ENCODE assay signal across 13 mouse cellular contexts in the genomic region with DNA sequence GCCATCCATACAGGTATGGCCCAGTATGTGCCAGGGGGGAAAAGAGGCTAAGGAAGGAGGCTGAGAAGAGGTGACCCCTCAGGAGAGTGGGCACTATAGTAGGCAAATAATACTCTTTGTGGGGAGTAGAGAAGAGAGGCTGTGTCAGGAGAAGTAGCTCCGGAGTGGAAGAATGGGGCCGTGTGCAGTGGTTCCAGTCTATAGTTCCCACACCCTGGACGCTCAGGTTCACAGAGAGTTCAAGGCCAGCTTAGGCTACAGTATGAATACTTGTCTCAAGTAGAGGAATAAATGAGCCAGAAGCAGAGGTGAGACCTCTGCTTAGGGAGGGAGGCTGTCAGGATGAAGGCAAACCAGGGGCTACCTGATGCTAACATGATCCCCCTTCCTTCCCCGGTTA. TPM values are rescaled to one million over a fixed set of nuclear protein-coding genes. Genes with fewer than 3 reads are reported as not detected.
DNase-seq lines count a peak whose midpoint lies in the region; ATAC-seq and TF ChIP-seq lines count a peak whose summit lies in the region.
"Had no signal": no experiment of that assay in that cellular context is flagged by ENCODE, and none has a peak within 500 bp of the region (broad histone marks: within the 10 kb centered on the region; RNA-seq: fewer than 3 reads in every experiment).

No protein-coding gene starts in this region.

- no peak for DNase-seq in kidney, postnatal 25 days
- DNase-seq in left cerebral cortex, adult 2 months (ENCODE audit: extremely low spot score in 1 of 2, low spot score in 2 of 2), result no peak
- DNase-seq: cerebellum, adult 9-11 months; gastrocnemius, postnatal 25 days; thymus, postnatal 14 days had no signal

- peaks cover 24% of the 10 kb centered on the region for H3K36me3 ChIP-seq in forebrain, embryonic 13.5 days (ENCODE audit: poor library complexity, severe bottlenecking)
- peaks cover 15% of the 10 kb centered on the region for H3K36me3 ChIP-seq in forebrain, embryonic 15.5 days
- peaks cover under 1% of the 10 kb centered on the region; the same call in 1 of the 2 replicates for H3K36me3 ChIP-seq in kidney, embryonic 15.5 days
- H3K36me3 ChIP-seq in midbrain, embryonic 13.5 days, result peaks cover 19% of the 10 kb centered on the region
- H3K36me3 ChIP-seq in midbrain, embryonic 15.5 days (replicated peaks), result peaks cover 3% of the 10 kb centered on the region; the same call in 1 of the 2 replicates
- no peaks in the 10 kb centered on the region for H3K36me3 ChIP-seq in stomach, embryonic 15.5 days

- H3K4me2 ChIP-seq in forebrain, embryonic 13.5 days, result no peak overlapping the region
- no peak overlapping the region for H3K4me2 ChIP-seq in forebrain, embryonic 15.5 days (replicated peaks)
- peak overlapping the region; percentile 80 for H3K4me2 ChIP-seq in kidney, embryonic 15.5 days
- H3K4me2 ChIP-seq in midbrain, embryonic 13.5 days (replicated peaks), result peak overlapping the region; percentile 83; the same call in 1 of the 2 replicates
- H3K4me2 ChIP-seq in midbrain, embryonic 15.5 days, result no peak overlapping the region
- peak overlapping the region; percentile 82 for H3K4me2 ChIP-seq in stomach, embryonic 15.5 days

- no peak overlapping the region for H3K9ac ChIP-seq in forebrain, embryonic 13.5 days
- no peak overlapping the region for H3K9ac ChIP-seq in forebrain, embryonic 15.5 days (replicated peaks)
- no peak overlapping the region for H3K9ac ChIP-seq in kidney, embryonic 15.5 days
- no peak overlapping the region for H3K9ac ChIP-seq in midbrain, embryonic 13.5 days (replicated peaks)
- H3K9ac ChIP-seq in midbrain, embryonic 15.5 days, result no peak overlapping the region
- no peak overlapping the region for H3K9ac ChIP-seq in stomach, embryonic 15.5 days

- ATAC-seq in forebrain, embryonic 13.5 days, result no peak
- ATAC-seq in forebrain, embryonic 15.5 days (replicated peaks), result no peak
- no peak for ATAC-seq in kidney, embryonic 15.5 days (replicated peaks; ENCODE audit: low FRiP score)
- no peak for ATAC-seq in midbrain, embryonic 13.5 days
- ATAC-seq in midbrain, embryonic 15.5 days (replicated peaks), result no peak
- no peak for ATAC-seq in stomach, embryonic 15.5 days (ENCODE audit: insufficient read depth, low FRiP score, low read depth)

- 43% methylated on average over 4 of the region's 4 CpGs for WGBS in forebrain, embryonic 13.5 days
- WGBS in forebrain, embryonic 15.5 days, result 56% methylated on average over 4 of the region's 4 CpGs
- 54% methylated on average over 4 of the region's 4 CpGs for WGBS in kidney, embryonic 15.5 days
- 56% methylated on average over 4 of the region's 4 CpGs for WGBS in midbrain, embryonic 13.5 days
- WGBS in midbrain, embryonic 15.5 days, result 60% methylated on average over 4 of the region's 4 CpGs
- WGBS in stomach, embryonic 15.5 days, result 45% methylated on average over 4 of the region's 4 CpGs

- TF ChIP-seq CTCF in left cerebral cortex, adult 2 months (IDR thresholded peaks at IDR 0.05), result no peak

- H3K4me1 ChIP-seq in forebrain, embryonic 13.5 days, result peaks cover 51% of the 10 kb centered on the region
- H3K4me1 ChIP-seq in forebrain, embryonic 15.5 days, result peaks cover 46% of the 10 kb centered on the region
- peaks cover 64% of the 10 kb centered on the region for H3K4me1 ChIP-seq in kidney, embryonic 15.5 days
- peaks cover 51% of the 10 kb centered on the region for H3K4me1 ChIP-seq in midbrain, embryonic 13.5 days (replicated peaks)
- peaks cover 46% of the 10 kb centered on the region for H3K4me1 ChIP-seq in midbrain, embryonic 15.5 days
- H3K4me1 ChIP-seq in stomach, embryonic 15.5 days, result peaks cover 37% of the 10 kb centered on the region

- H3K27me3 ChIP-seq in forebrain, embryonic 13.5 days, result no peaks in the 10 kb centered on the region
- no peaks in the 10 kb centered on the region for H3K27me3 ChIP-seq in forebrain, embryonic 15.5 days
- peaks cover 13% of the 10 kb centered on the region for H3K27me3 ChIP-seq in kidney, embryonic 15.5 days
- H3K27me3 ChIP-seq in midbrain, embryonic 13.5 days, result no peaks in the 10 kb centered on the region
- H3K27me3 ChIP-seq in midbrain, embryonic 15.5 days (replicated peaks), result no peaks in the 10 kb centered on the region
- H3K27me3 ChIP-seq in stomach, embryonic 15.5 days (replicated peaks), result no peaks in the 10 kb centered on the region

- H3K9me3 ChIP-seq in forebrain, embryonic 13.5 days (replicated peaks), result no peaks in the 10 kb centered on the region
- H3K9me3 ChIP-seq in forebrain, embryonic 15.5 days, result no peaks in the 10 kb centered on the region
- no peaks in the 10 kb centered on the region for H3K9me3 ChIP-seq in kidney, embryonic 15.5 days (replicated peaks)
- H3K9me3 ChIP-seq in midbrain, embryonic 13.5 days, result no peaks in the 10 kb centered on the region
- no peaks in the 10 kb centered on the region for H3K9me3 ChIP-seq in midbrain, embryonic 15.5 days
- no peaks in the 10 kb centered on the region for H3K9me3 ChIP-seq in stomach, embryonic 15.5 days

- intact Hi-C loops in left cerebral cortex, adult 2 months (cut with DNase I), result loop anchor here (2.0 kb wide), 1 partner anchor 14 kb away; no protein-coding TSS in a partner anchor

- no peak overlapping the region for H3K27ac ChIP-seq in forebrain, embryonic 13.5 days
- H3K27ac ChIP-seq in forebrain, embryonic 15.5 days (replicated peaks), result no peak overlapping the region
- H3K27ac ChIP-seq in kidney, embryonic 15.5 days, result peak overlapping the region; percentile 77
- H3K27ac ChIP-seq in midbrain, embryonic 13.5 days, result no peak overlapping the region
- H3K27ac ChIP-seq in midbrain, embryonic 15.5 days, result no peak overlapping the region
- peak overlapping the region; percentile 60 for H3K27ac ChIP-seq in stomach, embryonic 15.5 days
- H3K27ac ChIP-seq in left cerebral cortex, adult 2 months, result no peak overlapping the region
- H3K27ac ChIP-seq: macrophage had no signal

- H3K4me3 ChIP-seq in forebrain, embryonic 13.5 days, result 0 out of 2 replicates have a peak overlapping the region, but pooled peaks have one; percentile 70
- H3K4me3 ChIP-seq in forebrain, embryonic 15.5 days, result no peak overlapping the region
- H3K4me3 ChIP-seq in kidney, embryonic 15.5 days (replicated peaks), result peak overlapping the region; percentile 45
- H3K4me3 ChIP-seq in midbrain, embryonic 13.5 days (replicated peaks), result no peak overlapping the region
- H3K4me3 ChIP-seq in midbrain, embryonic 15.5 days, result no peak overlapping the region
- peak overlapping the region; percentile 46 for H3K4me3 ChIP-seq in stomach, embryonic 15.5 days (replicated peaks)
- H3K4me3 ChIP-seq in left cerebral cortex, adult 2 months, result no peak overlapping the region

RNA-seq across cellular contexts. Expression of a gene that starts 0.4 kb away (rescaled TPM):
- polyA plus RNA-seq in forebrain, embryonic 13.5 days (2015; fragmentation: Nextera tagmentation; extraction: Ambion mirVana), result 2.8 and 3.1 TPM in 2 replicates
- 1.1 and 1.8 TPM in 2 replicates for polyA plus RNA-seq in forebrain, embryonic 15.5 days (2015; fragmentation: Nextera tagmentation; extraction: Ambion mirVana)
- polyA plus RNA-seq in kidney, embryonic 15.5 days (2015; fragmentation: Nextera tagmentation; extraction: Ambion mirVana), result 12.0 and 12.3 TPM in 2 replicates
- polyA plus RNA-seq in midbrain, embryonic 13.5 days (2015; fragmentation: Nextera tagmentation; extraction: Ambion mirVana), result 3.2 and 3.4 TPM in 2 replicates
- 0.93 and 1.3 TPM in 2 replicates for polyA plus RNA-seq in midbrain, embryonic 15.5 days (2015; fragmentation: Nextera tagmentation; extraction: Ambion mirVana)
- polyA plus RNA-seq in stomach, embryonic 15.5 days (2015; fragmentation: Nextera tagmentation; extraction: Ambion mirVana), result 64.2 and 89.1 TPM in 2 replicates
- under 1 TPM; 0.29 to 0.33 TPM for total RNA-seq in left cerebral cortex, adult 2 months (2021)
- polyA plus RNA-seq: macrophage had no signal

RNA-seq across cellular contexts. Expression of a gene that starts 2.4 kb away (rescaled TPM):
- polyA plus RNA-seq in forebrain, embryonic 13.5 days (2015; fragmentation: Nextera tagmentation; extraction: Ambion mirVana), result 196 and 201 TPM in 2 replicates
- polyA plus RNA-seq in forebrain, embryonic 15.5 days (2015; fragmentation: Nextera tagmentation; extraction: Ambion mirVana), result 172 and 175 TPM in 2 replicates
- polyA plus RNA-seq in kidney, embryonic 15.5 days (2015; fragmentation: Nextera tagmentation; extraction: Ambion mirVana), result 211 and 219 TPM in 2 replicates
- polyA plus RNA-seq in midbrain, embryonic 13.5 days (2015; fragmentation: Nextera tagmentation; extraction: Ambion mirVana), result 158 and 165 TPM in 2 replicates
- polyA plus RNA-seq in midbrain, embryonic 15.5 days (2015; fragmentation: Nextera tagmentation; extraction: Ambion mirVana), result 159 and 161 TPM in 2 replicates
- polyA plus RNA-seq in stomach, embryonic 15.5 days (2015; fragmentation: Nextera tagmentation; extraction: Ambion mirVana), result 197 and 199 TPM in 2 replicates
- 10 to 100 TPM; 96.2 to 99.9 TPM for total RNA-seq in left cerebral cortex, adult 2 months (2021)

RNA-seq across cellular contexts. Expression of a gene that starts 14.3 kb away (rescaled TPM):
- 79.2 and 96.1 TPM in 2 replicates for polyA plus RNA-seq in forebrain, embryonic 13.5 days (2015; fragmentation: Nextera tagmentation; extraction: Ambion mirVana)
- polyA plus RNA-seq in forebrain, embryonic 15.5 days (2015; fragmentation: Nextera tagmentation; extraction: Ambion mirVana), result 67.0 and 68.3 TPM in 2 replicates
- polyA plus RNA-seq in kidney, embryonic 15.5 days (2015; fragmentation: Nextera tagmentation; extraction: Ambion mirVana), result 14.9 and 20.5 TPM in 2 replicates
- 82.9 and 86.2 TPM in 2 replicates for polyA plus RNA-seq in midbrain, embryonic 13.5 days (2015; fragmentation: Nextera tagmentation; extraction: Ambion mirVana)
- 58.7 and 58.8 TPM in 2 replicates for polyA plus RNA-seq in midbrain, embryonic 15.5 days (2015; fragmentation: Nextera tagmentation; extraction: Ambion mirVana)
- polyA plus RNA-seq in stomach, embryonic 15.5 days (2015; fragmentation: Nextera tagmentation; extraction: Ambion mirVana), result 29.0 and 29.2 TPM in 2 replicates
- total RNA-seq in left cerebral cortex, adult 2 months (2021), result 10 to 100 TPM; 21.2 to 21.9 TPM
- total RNA-seq: hematopoietic stem cell, adult 5-6 weeks had no signal

RNA-seq across cellular contexts. Expression of a gene that starts 16.5 kb away (rescaled TPM):
- 221 and 237 TPM in 2 replicates for polyA plus RNA-seq in forebrain, embryonic 13.5 days (2015; fragmentation: Nextera tagmentation; extraction: Ambion mirVana)
- polyA plus RNA-seq in forebrain, embryonic 15.5 days (2015; fragmentation: Nextera tagmentation; extraction: Ambion mirVana), result 192 and 205 TPM in 2 replicates
- 309 and 321 TPM in 2 replicates for polyA plus RNA-seq in kidney, embryonic 15.5 days (2015; fragmentation: Nextera tagmentation; extraction: Ambion mirVana)
- 205 and 209 TPM in 2 replicates for polyA plus RNA-seq in midbrain, embryonic 13.5 days (2015; fragmentation: Nextera tagmentation; extraction: Ambion mirVana)
- 177 and 185 TPM in 2 replicates for polyA plus RNA-seq in midbrain, embryonic 15.5 days (2015; fragmentation: Nextera tagmentation; extraction: Ambion mirVana)
- polyA plus RNA-seq in stomach, embryonic 15.5 days (2015; fragmentation: Nextera tagmentation; extraction: Ambion mirVana), result 374 and 406 TPM in 2 replicates
- 10 to 100 TPM; 63.2 to 71.4 TPM for total RNA-seq in left cerebral cortex, adult 2 months (2021)

RNA-seq across cellular contexts. Expression of a gene that starts 16.8 kb away (rescaled TPM):
- 36.6 and 43.2 TPM in 2 replicates for polyA plus RNA-seq in forebrain, embryonic 13.5 days (2015; fragmentation: Nextera tagmentation; extraction: Ambion mirVana)
- 57.7 and 58.7 TPM in 2 replicates for polyA plus RNA-seq in forebrain, embryonic 15.5 days (2015; fragmentation: Nextera tagmentation; extraction: Ambion mirVana)
- polyA plus RNA-seq in kidney, embryonic 15.5 days (2015; fragmentation: Nextera tagmentation; extraction: Ambion mirVana), result 3.4 and 5.2 TPM in 2 replicates
- 58.6 and 59.4 TPM in 2 replicates for polyA plus RNA-seq in midbrain, embryonic 13.5 days (2015; fragmentation: Nextera tagmentation; extraction: Ambion mirVana)
- 95.9 and 97.9 TPM in 2 replicates for polyA plus RNA-seq in midbrain, embryonic 15.5 days (2015; fragmentation: Nextera tagmentation; extraction: Ambion mirVana)
- 4.6 and 5.9 TPM in 2 replicates for polyA plus RNA-seq in stomach, embryonic 15.5 days (2015; fragmentation: Nextera tagmentation; extraction: Ambion mirVana)
- 10 to 100 TPM; 82.8 to 85.1 TPM for total RNA-seq in left cerebral cortex, adult 2 months (2021)
- polyA plus RNA-seq: macrophage had no signal

Comparison
In these comparisons a context has a peak if more than half of its experiments do, and no peak if none do; other contexts are left out.
1. H3K4me2 ChIP-seq: peak in kidney, embryonic 15.5 days (single experiment), midbrain, embryonic 13.5 days (single experiment) and stomach, embryonic 15.5 days (single experiment); none in forebrain, embryonic 13.5 days (single experiment), forebrain, embryonic 15.5 days (single experiment) and midbrain, embryonic 15.5 days (single experiment).
2. H3K4me3 ChIP-seq: peak in forebrain, embryonic 13.5 days (single experiment), kidney, embryonic 15.5 days (single experiment) and stomach, embryonic 15.5 days (single experiment); none in forebrain, embryonic 15.5 days (single experiment), midbrain, embryonic 13.5 days (single experiment), midbrain, embryonic 15.5 days (single experiment) and left cerebral cortex, adult 2 months (single experiment).
3. H3K27ac ChIP-seq: peak in kidney, embryonic 15.5 days (single experiment) and stomach, embryonic 15.5 days (single experiment); none in forebrain, embryonic 13.5 days (single experiment), forebrain, embryonic 15.5 days (single experiment), midbrain, embryonic 13.5 days (single experiment), midbrain, embryonic 15.5 days (single experiment) and left cerebral cortex, adult 2 months (single experiment).